Mouse (Mus musculus) lung, postnatal 0 days (tissue): ENCODE measurements around the gene Ifi27l2b. TPM values are rescaled to one million over a fixed set of nuclear protein-coding genes. Genes with fewer than 3 reads are reported as not detected.
A peak's percentile ranks its signal among the peaks of the same experiment; 100 is the strongest.

Experiments used
- ATAC-seq: fragments of 200-750 bp; cut with Nextera tagmentation; 2 replicates; pipeline ENCODE4 v1.8.0; 2017; ENCODE audit warnings: moderate library complexity
- DNase-seq: peaks from one replicate; pipeline ENCODE4 v3.0.0-alpha.2; 2016; ENCODE audit warnings: low spot score
- H3K27ac ChIP-seq: fragments of 300-500 bp; sonication (generic); 2 replicates; pipeline ENCODE4 v1.5.1; 2014; ENCODE audit warnings: antibody characterized with exemption, mild to moderate bottlenecking, low read length, mixed read lengths
- H3K27me3 ChIP-seq: fragments of 300-500 bp; sonication (generic); replicated peaks from 2 replicates; pipeline ENCODE4 v1.6.1; 2014; ENCODE audit warnings: low read length, mixed read lengths; ENCODE audit not compliant: insufficient read depth
- H3K36me3 ChIP-seq: fragments of 300-500 bp; sonication (generic); 2 replicates; pipeline ENCODE4 v1.6.1; 2014; ENCODE audit warnings: low read length, mixed read lengths; ENCODE audit not compliant: insufficient read depth
- H3K4me1 ChIP-seq: fragments of 300-500 bp; sonication (generic); 2 replicates; pipeline ENCODE4 v1.6.1; 2014; ENCODE audit warnings: antibody characterized with exemption, low read depth, low read length, mixed read lengths; ENCODE audit not compliant: insufficient read depth
- H3K4me2 ChIP-seq: fragments of 300-500 bp; sonication (generic); replicated peaks from 2 replicates; pipeline ENCODE4 v1.6.1; 2014; ENCODE audit warnings: low read depth, mild to moderate bottlenecking, low read length, moderate library complexity, mixed read lengths
- H3K4me3 ChIP-seq: fragments of 300-500 bp; sonication (generic); 2 replicates; pipeline ENCODE4 v1.5.1; 2014; ENCODE audit warnings: low read depth, low read length
- H3K9ac ChIP-seq: fragments of 300-500 bp; sonication (generic); replicated peaks from 2 replicates; pipeline ENCODE4 v1.6.1; 2014; ENCODE audit warnings: low read depth, mild to moderate bottlenecking
- H3K9me3 ChIP-seq: fragments of 300-500 bp; sonication (generic); 2 replicates; pipeline ENCODE4 v1.6.1; 2016; ENCODE audit warnings: low read length, mixed read lengths
- CTCF ChIP-seq: IDR thresholded peaks from 2 replicates; pipeline ENCODE4 v1.5.1; 2016; ENCODE audit warnings: antibody characterized with exemption, mild to moderate bottlenecking
- EP300 ChIP-seq: IDR thresholded peaks from 2 replicates; pipeline ENCODE4 v1.6.1; 2016; ENCODE audit warnings: antibody characterized with exemption, mild to moderate bottlenecking, control low read depth
- WGBS: fragments of 180-500 bp; shearing (Covaris S2); extraction: QIAGEN DNeasy Blood & Tissue Kit; methylation state at CpG from one replicate; pipeline ENCODE4 v1.1.7; 2014; 5-methylcytosine and 5-hydroxymethylcytosine counted together
- polyA plus RNA-seq: library from polyadenylated mRNA; unstranded; fragments of >200 nt; fragmentation: Nextera tagmentation; extraction: Ambion mirVana; gene quantifications from 2 replicates; pipeline ENCODE4 v1.2.1, GENCODE M21; 2015

Gene Ifi27l2b
- polyA plus RNA-seq, 1 experiment from 2014 or later = not detected

DNA sequence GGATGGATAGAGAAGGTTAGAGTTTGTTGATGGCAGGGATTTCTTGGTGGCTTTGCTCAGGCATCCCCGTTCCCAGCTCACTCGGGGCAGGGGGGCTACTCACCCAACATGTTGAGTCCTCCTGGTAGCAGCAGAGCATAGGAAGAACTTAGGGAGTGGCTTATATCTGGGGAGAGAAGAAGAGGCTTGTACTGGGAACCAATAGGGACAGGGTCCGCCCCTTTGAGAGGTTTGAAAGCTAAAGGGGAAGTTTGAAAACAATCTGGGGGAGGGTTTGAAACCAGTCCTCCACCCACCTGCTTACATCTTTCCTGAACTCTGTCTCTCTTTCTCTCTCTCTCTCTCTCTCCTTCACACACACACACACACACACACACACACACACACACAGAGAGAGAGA, 13.5 kb downstream of the Ifi27l2b start, which contains the start of gene Ifi27l2a:
Gene Ifi27l2a (minus strand): TSS at position 157 of the 400 bp plus-strand sequence.
- Histone ChIP-seq H3K27me3 (no peaks in the 10 kb centered on the region), H3K4me2 (0 out of 2 replicates have a peak within 1 kb of the TSS, but pooled peaks have one; percentile 6), H3K36me3 (no peaks in the 10 kb centered on the region), H3K27ac (no peak within 1 kb of the TSS), H3K4me1 (no peaks in the 10 kb centered on the region), H3K9ac (no peak within 1 kb of the TSS), H3K4me3 (no peak within 1 kb of the TSS), H3K9me3 (no peaks in the 10 kb centered on the region)
- TF ChIP-seq EP300 = no peak
- TF ChIP-seq CTCF = no peak
- WGBS = 54% methylated on average over 3 of the region's 3 CpGs
- DNase-seq (peak; percentile 30), ATAC-seq (no peak; the same call in 1 of the 2 replicates)

DNA sequence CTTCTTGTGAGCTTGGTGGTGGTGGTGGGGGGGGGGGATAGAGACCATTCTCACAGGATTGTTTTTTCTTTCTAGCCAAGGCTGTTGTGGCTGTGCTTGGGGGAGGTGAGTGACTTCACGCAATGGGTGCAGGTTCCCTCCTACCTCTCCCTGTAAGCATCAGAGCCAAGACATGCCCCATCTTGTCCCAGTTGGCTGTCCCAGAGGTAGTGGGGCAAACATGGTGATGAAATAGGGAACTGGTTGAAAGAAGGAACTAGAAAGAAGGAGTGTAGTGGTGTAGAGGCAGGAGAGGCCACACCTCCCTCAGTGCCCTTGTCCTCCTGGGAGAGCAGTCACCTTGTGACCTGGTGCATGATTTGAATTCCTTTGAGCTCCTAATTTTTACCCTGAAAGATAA, 19.4 kb downstream of the Ifi27l2b start:
- H3K4me3 ChIP-seq = no peak overlapping the region
- H3K36me3 ChIP-seq = no peaks in the 10 kb centered on the region
- no peaks in the 10 kb centered on the region for H3K27me3 ChIP-seq
- no peak overlapping the region for H3K27ac ChIP-seq
- no peak overlapping the region for H3K9ac ChIP-seq
- H3K4me2 ChIP-seq = no peak overlapping the region
- H3K9me3 ChIP-seq = no peaks in the 10 kb centered on the region
- TF ChIP-seq EP300 = no peak
- no peak for TF ChIP-seq CTCF
- WGBS = 83% methylated on average over 1 of the region's 1 CpGs
- no peak for DNase-seq
- H3K4me1 ChIP-seq = peaks cover 7% of the 10 kb centered on the region; the same call in 1 of the 2 replicates
- ATAC-seq = no peak

GRCm38 (mm10) chr12:103434861-103435260, 22.2 kb downstream of the Ifi27l2b start:
- DNase-seq (no peak), ATAC-seq (no peak)
- Histone ChIP-seq H3K4me2 (peak overlapping the region; percentile 46), H3K27me3 (no peaks in the 10 kb centered on the region), H3K27ac (peak overlapping the region; percentile 83), H3K4me1 (peaks cover 7% of the 10 kb centered on the region; the same call in 1 of the 2 replicates), H3K4me3 (no peak overlapping the region), H3K9me3 (no peaks in the 10 kb centered on the region), H3K36me3 (no peaks in the 10 kb centered on the region), H3K9ac (no peak overlapping the region)
- TF ChIP-seq CTCF (no peak), EP300 (no peak)

DNA sequence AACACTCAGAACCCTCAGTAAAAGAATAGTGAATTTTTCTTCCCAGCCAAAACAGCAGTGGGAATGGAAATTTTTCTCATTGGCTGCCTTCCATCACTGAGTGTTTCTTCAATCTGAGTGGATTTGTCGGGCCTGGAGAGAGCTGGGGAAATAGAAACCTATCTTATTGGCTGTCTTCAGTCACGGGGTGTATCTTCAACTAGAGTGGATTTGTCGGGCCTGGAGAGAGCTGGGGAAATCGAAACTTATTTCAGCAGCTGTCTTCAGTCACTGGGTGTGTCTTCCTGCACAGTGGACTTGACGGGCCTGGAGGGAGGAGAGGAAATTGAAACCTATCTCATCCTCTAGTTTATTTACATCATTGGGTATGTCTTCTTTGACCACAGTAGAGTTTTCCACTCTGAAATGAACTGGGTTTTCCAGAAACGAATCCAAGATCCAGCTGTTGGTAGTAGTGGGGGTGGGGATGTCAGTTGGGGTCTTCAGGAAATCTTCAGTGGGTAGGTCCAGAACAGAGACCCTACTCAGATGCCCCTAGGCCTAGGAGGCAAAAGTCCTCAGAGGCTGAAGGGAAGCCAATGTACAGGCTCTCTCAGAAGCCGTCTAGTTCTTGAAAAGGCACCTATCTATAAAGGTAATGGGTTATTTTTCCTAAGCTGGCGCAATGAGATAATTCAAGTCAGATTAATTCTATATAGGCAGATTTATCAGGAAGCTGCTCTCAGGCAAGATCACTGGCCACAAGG, 22.9 kb downstream of the Ifi27l2b start, which contains the start of gene Ifi27:
Gene Ifi27 (plus strand): TSS at position 226 of the 746 bp plus-strand sequence.
- Histone ChIP-seq H3K27me3 (no peaks in the 10 kb centered on the region), H3K4me1 (peaks cover 7% of the 10 kb centered on the region; the same call in 1 of the 2 replicates), H3K4me3 (peak within 1 kb of the TSS; percentile 16; the same call in 1 of the 2 replicates), H3K9me3 (no peaks in the 10 kb centered on the region), H3K36me3 (no peaks in the 10 kb centered on the region), H3K9ac (0 out of 2 replicates have a peak within 1 kb of the TSS, but pooled peaks have one; percentile 3), H3K27ac (peak within 1 kb of the TSS; percentile 83), H3K4me2 (peak within 1 kb of the TSS; percentile 46)
- ATAC-seq (peak; percentile 99), DNase-seq (peak; percentile 97)
- WGBS = 34% methylated on average over 8 of the region's 8 CpGs
- TF ChIP-seq EP300 (peak; percentile 49), CTCF (no peak)

GRCm38 (mm10) chr12:103433430-103433829, 23.6 kb downstream of the Ifi27l2b start:
- peaks cover 7% of the 10 kb centered on the region; the same call in 1 of the 2 replicates for H3K4me1 ChIP-seq
- no peak for ATAC-seq
- DNase-seq = no peak
- H3K36me3 ChIP-seq = no peaks in the 10 kb centered on the region
- no peak for TF ChIP-seq CTCF
- no peak for TF ChIP-seq EP300
- no peak overlapping the region for H3K9ac ChIP-seq
- H3K27me3 ChIP-seq = no peaks in the 10 kb centered on the region
- no peak overlapping the region for H3K4me3 ChIP-seq
- no peaks in the 10 kb centered on the region for H3K9me3 ChIP-seq
- WGBS = 76% methylated on average over 2 of the region's 2 CpGs
- H3K27ac ChIP-seq = peak overlapping the region; percentile 67
- H3K4me2 ChIP-seq = no peak overlapping the region

- H3K27me3 ChIP-seq = no peaks in the 10 kb centered on the region
- no peak overlapping the region for H3K4me3 ChIP-seq
- 92% methylated on average over 7 of the region's 7 CpGs for WGBS
- no peak overlapping the region for H3K9ac ChIP-seq
- ATAC-seq = no peak
- TF ChIP-seq EP300 (no peak), CTCF (peak; percentile 35; the same call in 1 of the 2 replicates)
- no peaks in the 10 kb centered on the region for H3K9me3 ChIP-seq
- no peak overlapping the region for H3K4me2 ChIP-seq
- no peak for DNase-seq
- peaks cover 16% of the 10 kb centered on the region; the same call in 1 of the 2 replicates for H3K4me1 ChIP-seq
- H3K36me3 ChIP-seq = no peaks in the 10 kb centered on the region; the same call in 1 of the 2 replicates
- H3K27ac ChIP-seq = no peak overlapping the region
Measured at GRCm38 (mm10) chr12:103426710-103427109, 30.3 kb downstream of the Ifi27l2b start.
